Mouse (Mus musculus) telencephalon, adult 2 months (tissue): Measurements from ENCODE around the gene Hirip3.

ENCODE experiments used
- DNase-seq: peaks from one replicate; pipeline ENCODE4 v3.0.0-alpha.2; 2011; ENCODE audit warnings: low read depth, low spot score

Hirip3 gene

DNA sequence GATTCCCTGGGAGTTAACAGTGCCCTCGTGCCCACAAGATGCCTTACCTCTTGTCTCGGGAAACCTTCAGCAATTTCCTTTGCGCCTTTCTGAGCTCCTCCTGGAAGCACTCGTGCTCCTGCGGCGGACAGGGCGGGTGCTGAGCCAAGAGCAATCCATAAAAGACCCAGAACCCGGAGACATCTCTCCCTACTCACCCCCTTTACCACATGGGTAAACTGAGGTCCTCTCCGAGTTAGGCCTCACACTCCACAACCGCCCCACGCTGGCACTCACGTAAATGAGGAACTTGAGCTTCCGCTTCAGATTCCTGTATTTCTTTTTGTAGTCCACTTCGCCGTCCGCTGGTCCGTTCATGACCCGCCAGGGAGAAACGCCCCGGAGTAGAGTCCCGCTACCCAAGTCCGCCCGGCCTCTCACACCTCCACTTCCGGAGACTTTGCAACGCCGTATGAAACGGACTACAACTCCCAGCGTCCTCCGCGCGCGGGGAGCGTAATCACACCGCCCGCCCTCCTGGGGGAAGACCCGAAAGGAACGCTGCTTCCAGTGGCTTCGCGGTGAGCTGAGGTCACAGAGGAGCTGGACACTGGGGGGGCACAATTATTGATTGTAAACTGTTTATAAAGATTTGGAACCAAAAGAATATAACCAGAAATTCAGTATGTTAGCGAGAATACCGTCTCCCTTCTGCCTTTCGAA is at the start of gene Hirip3:
Gene Hirip3, plus strand, starts transcription at position 544 of the 702 bp plus-strand sequence.
- DNase-seq, result peak; percentile 91

DNA sequence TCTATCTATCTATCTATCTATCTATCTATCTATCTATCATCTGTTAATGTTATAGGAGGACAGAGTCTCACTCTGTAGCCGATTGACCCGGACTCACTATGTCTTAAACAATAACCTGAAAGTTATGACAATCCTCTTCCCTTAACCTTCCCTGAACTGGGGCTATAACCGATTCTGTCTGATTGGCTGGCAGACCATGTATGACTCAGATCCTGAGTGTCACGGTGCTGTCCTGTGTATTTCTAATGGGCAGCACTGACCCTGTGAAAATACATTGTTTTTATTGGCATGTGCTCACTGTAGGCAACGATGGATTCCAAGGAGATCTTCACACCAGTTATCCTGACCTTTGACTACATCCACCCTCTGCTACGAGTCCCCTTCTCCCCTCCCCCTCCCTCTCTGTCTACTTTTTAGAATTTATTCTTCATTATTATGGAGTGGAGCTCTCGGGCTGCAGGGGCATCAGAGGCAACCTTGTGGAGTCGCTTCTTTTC is 46.0 kb upstream of the Hirip3 start:
- no peak for DNase-seq

DNA sequence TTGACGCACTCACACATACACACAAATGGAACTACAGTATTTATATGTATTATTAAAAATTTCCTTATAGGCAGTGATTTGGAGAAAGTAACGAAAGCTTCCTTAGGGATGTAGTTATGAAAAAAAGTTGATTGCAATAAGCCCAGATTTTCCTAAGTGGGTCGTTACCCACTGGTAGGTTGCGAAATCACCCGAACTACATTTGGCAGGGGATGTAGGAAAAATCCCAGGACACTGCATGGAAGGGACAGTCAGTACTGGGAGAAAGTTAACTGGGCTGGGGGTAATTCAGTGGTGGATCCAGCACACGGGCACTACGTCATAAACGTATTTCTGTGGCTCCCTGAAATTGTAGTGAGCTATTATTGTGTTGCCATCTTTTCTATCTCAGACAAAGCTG is 45.3 kb upstream of the Hirip3 start:
- no peak for DNase-seq

DNA sequence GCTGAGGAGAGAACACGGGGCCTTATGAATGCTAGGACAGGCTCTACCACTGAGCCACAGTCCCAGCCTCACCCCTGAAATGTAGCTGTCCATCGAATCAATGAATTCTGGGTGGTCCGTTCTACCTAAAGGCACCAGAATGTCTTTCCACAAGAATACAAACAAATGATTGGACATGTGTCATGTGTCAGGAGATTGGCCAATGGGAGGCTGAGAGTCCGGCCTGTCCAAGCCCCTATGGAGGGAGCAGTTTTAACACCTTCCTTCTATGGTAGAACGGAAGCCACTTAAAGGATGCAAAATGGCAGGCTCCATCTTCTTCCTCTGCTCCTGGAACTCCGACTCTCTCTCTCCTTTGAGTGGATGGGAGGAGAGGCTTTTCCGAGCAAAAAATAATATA is 44.2 kb upstream of the Hirip3 start:
- no peak for DNase-seq

DNA sequence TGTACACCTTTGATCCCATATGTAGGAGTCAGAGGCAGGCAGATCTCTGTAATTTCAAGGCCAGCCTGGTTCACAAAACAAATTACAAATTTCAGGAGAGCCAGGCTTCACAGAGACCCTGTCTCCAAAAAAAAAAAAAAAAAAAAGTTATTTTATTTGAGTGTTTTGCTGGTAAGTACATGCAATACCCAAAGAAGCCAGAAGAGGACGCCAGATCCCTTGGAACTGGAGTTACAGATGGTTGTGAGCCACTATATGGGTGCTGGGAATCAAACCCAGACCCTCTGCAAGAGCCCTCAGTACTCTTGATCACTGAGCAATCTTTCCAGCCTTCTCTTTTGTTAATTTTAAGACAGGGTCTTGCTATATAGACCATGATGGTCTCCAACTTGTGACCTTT is 43.0 kb upstream of the Hirip3 start:
- DNase-seq, result no peak

DNA sequence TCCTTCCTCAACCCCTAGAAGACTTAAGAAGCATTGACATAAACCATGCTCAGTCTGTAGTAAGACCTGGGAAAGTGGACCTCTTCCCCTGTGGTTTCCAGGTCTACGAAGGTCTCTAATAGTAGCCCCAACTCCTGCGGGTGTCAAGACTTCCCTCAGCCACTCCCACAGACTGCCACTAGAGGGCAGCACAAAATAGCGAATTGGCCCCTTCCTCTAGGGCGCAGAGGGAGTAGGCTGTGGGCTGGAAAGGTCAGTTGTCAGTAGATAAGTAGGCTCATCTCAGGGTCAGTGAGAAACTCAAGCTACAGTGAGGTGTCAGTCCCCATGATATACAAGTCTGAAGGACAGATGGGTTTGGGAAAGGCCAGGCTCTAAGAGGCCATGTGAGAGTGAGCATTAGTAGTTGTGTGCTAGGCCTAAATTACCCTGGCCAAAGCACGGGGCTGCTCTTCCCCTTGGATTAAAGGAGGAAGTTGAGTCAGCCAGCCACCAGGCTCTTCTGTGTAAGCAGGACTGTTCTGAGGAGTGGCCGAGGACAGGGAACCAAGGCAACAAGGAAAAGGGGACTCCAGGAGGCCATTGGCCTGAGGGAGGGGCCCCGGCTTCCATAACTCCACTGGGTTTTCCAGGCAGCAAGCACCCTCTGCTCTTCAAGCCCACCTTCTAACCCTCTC is 39.8 kb upstream of the Hirip3 start:
- no peak for DNase-seq

GRCm38 (mm10) chr7:126822741-126823140 is 39.0 kb upstream of the Hirip3 start:
- DNase-seq, result no peak

- DNase-seq, result no peak
Observed at GRCm38 (mm10) chr7:126823202-126823711, 38.5 kb upstream of the Hirip3 start.

DNA sequence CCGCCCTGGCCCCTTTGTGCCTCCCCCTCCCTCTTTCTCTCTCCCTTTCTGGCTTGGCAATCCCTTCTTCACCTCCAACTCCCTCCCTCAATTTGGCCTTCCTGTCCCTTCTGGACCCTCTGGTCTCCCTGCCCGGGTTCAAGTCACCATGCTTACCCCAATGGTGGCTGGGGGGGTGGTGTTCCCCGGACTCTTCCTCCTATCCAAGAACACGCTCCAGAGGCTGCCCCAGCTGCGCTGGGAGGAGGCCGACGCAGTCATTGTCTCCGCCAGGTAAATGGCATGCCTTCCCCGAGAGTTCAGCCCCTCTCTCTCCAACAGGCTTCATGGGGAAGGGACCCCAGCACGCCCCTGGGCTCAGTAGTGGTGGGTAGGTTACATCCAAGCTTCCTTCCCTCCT is 37.8 kb upstream of the Hirip3 start:
- no peak for DNase-seq

DNA sequence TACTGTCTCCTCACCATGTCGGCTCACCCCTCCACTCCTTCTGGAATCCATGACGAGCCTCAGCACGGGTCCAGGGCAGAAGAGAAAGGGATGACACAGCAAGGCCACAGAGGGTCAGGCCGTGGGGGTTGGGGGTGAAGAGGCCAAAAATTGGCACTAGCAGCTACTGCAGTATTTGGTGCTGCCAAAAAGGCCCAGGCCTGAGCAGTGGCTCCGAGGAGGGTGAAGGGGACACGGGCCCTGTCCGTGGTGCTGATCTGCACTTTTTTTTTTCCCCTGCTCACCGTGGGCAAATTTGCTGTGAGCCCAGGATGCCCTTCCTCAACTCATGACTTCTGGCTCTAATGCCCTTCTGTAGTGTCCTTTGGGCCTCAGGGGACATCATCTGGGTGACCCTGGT is 36.4 kb upstream of the Hirip3 start:
- DNase-seq, result no peak

DNA sequence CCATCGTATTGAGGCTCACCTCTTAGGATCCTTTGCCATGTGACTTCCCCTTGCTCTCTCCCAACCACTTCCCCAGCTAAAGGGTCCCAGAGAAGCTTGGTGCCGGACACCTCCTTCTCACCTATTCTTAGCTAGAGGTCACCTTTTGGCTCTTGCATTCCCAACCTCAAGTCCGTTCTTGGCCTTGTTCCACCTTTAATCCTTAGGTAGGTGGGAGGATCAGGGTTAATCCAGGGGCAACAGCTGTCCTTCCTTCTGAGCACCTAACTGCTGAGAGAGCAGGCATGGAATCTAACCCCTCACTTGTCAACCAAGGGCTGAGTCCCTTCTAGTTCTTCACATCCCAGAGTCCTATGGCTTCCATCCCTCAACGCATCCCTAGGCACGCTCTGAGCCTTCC is 35.8 kb upstream of the Hirip3 start:
- DNase-seq, result no peak

DNA sequence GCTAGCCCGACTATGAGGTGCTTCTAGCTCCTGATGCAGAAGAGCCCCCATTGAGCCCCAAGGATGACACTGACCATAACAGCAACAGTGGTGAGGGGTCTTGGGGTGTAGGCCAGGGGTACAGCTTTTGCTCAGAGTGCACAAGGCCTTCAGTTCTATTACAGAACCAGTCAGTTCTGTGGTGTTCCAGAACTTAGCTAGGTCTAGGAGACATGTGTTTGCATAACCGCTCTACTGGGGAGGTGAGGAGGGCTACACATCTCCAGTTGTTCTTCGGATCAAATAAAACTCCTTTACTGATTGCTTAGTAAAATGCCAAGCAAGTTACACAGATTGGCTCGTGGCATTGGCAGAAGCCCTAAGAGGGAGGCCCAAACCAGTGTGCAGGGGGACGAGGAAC is 30.2 kb upstream of the Hirip3 start, which contains the start of gene 4930451I11Rik:
Gene 4930451I11Rik, minus strand, starts transcription at position 101 of the 400 bp plus-strand sequence.
- no peak for DNase-seq

- no peak for DNase-seq
Observed at GRCm38 (mm10) chr7:126832036-126832598, 29.7 kb upstream of the Hirip3 start.

GRCm38 (mm10) chr7:126833294-126833693 is 28.5 kb upstream of the Hirip3 start:
- DNase-seq, result no peak

GRCm38 (mm10) chr7:126843276-126843675 is 18.5 kb upstream of the Hirip3 start:
- no peak for DNase-seq

- DNase-seq, result no peak
Observed at GRCm38 (mm10) chr7:126845516-126845915, 16.3 kb upstream of the Hirip3 start.

- no peak for DNase-seq
Observed at GRCm38 (mm10) chr7:126847116-126847420, 14.7 kb upstream of the Hirip3 start, which contains the start of gene Doc2a. Doc2a (plus strand) TSS chr7:126847416.

- no peak for DNase-seq
Observed at GRCm38 (mm10) chr7:126847421-126848398, 14.1 kb upstream of the Hirip3 start.

GRCm38 (mm10) chr7:126848794-126849193 is 13.0 kb upstream of the Hirip3 start:
- DNase-seq, result no peak

DNA sequence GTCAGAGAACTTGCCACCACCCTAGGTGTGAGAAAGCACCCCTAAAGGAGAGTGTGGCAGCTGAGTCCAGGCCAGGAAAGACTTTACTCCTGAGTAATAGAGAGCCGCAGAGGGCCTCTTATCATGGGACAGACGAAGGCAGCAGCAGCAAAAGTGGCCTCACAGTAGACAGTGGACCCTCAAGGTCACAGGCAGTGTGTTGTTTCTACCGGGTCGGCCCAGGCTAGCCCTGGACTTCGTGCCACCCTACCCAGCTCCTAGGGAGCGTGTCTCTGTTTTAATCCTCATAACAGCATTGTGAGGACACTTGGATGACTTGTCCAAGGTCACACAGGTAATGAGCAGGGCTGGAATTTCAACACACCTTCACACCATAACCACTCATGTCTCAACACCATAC is 11.6 kb upstream of the Hirip3 start:
- no peak for DNase-seq

- DNase-seq, result no peak
Observed at GRCm38 (mm10) chr7:126851192-126851591, 10.6 kb upstream of the Hirip3 start.
